Mouse (Mus musculus): Measurements from ENCODE around the gene Gm21866. TPM values are rescaled to one million over a fixed set of nuclear protein-coding genes. Genes with fewer than 3 reads are reported as not detected.
"Not testable (repeated sequence)": the region's sequence is repeated elsewhere in the genome, so short reads cannot be mapped to it uniquely, and the experiment has no call there.

The Gm21866 gene
- total RNA-seq (2014; rRNA removed), result not detected in 2 replicates
- polyA plus RNA-seq (2012; rRNA removed), result not detected in 2 replicates

GRCm38 (mm10) chrY:13465479-13465878 is at the start of gene Gm21866:
Gm21866 (minus strand) TSS chrY:13465579.
- not testable (repeated sequence) for H3K4me1 ChIP-seq (ENCODE audit: control insufficient read depth, insufficient read depth, low read length); DNase-seq (ENCODE audit: extremely low read depth, low read depth, low spot score); H3K4me3 ChIP-seq (ENCODE audit: insufficient read depth, low read depth, low read length); H3K27me3 ChIP-seq (ENCODE audit: control insufficient read depth, insufficient read depth, low read length); H3K9ac ChIP-seq (ENCODE audit: low read depth, low read length); H3K36me3 ChIP-seq (ENCODE audit: control insufficient read depth, insufficient read depth, low read length); H3K79me2 ChIP-seq (ENCODE audit: control insufficient read depth, insufficient read depth, low read length); H3K27ac ChIP-seq (replicated peaks; ENCODE audit: insufficient read depth, low read depth, low read length)
- WGBS, result 84% methylated on average over 2 of the region's 3 CpGs

GRCm38 (mm10) chrY:13493726-13494125 is 28.3 kb upstream of the Gm21866 start, which contains the start of gene Gm20773:
Gm20773 (plus strand) TSS chrY:13494026.
- no CpG with 5 or more reads among the region's 1 CpGs for WGBS
- not testable (repeated sequence) for H3K4me1 ChIP-seq (ENCODE audit: control insufficient read depth, insufficient read depth, low read length); H3K9ac ChIP-seq (ENCODE audit: low read depth, low read length); H3K79me2 ChIP-seq (ENCODE audit: control insufficient read depth, insufficient read depth, low read length); DNase-seq (ENCODE audit: extremely low read depth, low read depth, low spot score); H3K36me3 ChIP-seq (ENCODE audit: control insufficient read depth, insufficient read depth, low read length); H3K27ac ChIP-seq (replicated peaks; ENCODE audit: insufficient read depth, low read depth, low read length); H3K27me3 ChIP-seq (ENCODE audit: control insufficient read depth, insufficient read depth, low read length); H3K4me3 ChIP-seq (ENCODE audit: insufficient read depth, low read depth, low read length)

Other genes with a start within 250 kb of the Gm21866 start
- gene Gm21828, start 241.7 kb downstream of the Gm21866 start, total RNA-seq (2014; rRNA removed), result not detected in 2 replicates
- gene Gm21828, start 241.7 kb downstream of the Gm21866 start, polyA plus RNA-seq (2012; rRNA removed), result not detected in 2 replicates
- gene Gm21440, start 213.2 kb downstream of the Gm21866 start, total RNA-seq (2014; rRNA removed), result not detected in 2 replicates
- not detected in 2 replicates for gene Gm21440, start 213.2 kb downstream of the Gm21866 start, polyA plus RNA-seq (2012; rRNA removed)
- not detected in 2 replicates for gene Gm21454, start 213.1 kb downstream of the Gm21866 start, total RNA-seq (2014; rRNA removed)
- gene Gm21454, start 213.1 kb downstream of the Gm21866 start, polyA plus RNA-seq (2012; rRNA removed), result not detected in 2 replicates
- not detected in 2 replicates for gene Gm21725, start 116.5 kb downstream of the Gm21866 start, total RNA-seq (2014; rRNA removed)
- not detected in 2 replicates for gene Gm21725, start 116.5 kb downstream of the Gm21866 start, polyA plus RNA-seq (2012; rRNA removed)
- gene Gm20773, start 28.4 kb upstream of the Gm21866 start, total RNA-seq (2014; rRNA removed), result not detected in 2 replicates
- gene Gm20773, start 28.4 kb upstream of the Gm21866 start, polyA plus RNA-seq (2012; rRNA removed), result not detected in 2 replicates